Mouse (Mus musculus): ENCODE measurements at regions not wholly inside any gene's neighbourhood (a gene's known extent, or its start where the extent isn't known, plus 50 kb on each side); places are given as distances from the start of the nearest gene placed in this dataset.

- TF ChIP-seq POLR2A (IDR thresholded peaks at IDR 0.05; ENCODE audit: insufficient read depth, low read depth, low read length) (no peak), CTCF (IDR thresholded peaks at IDR 0.05; ENCODE audit: insufficient read depth, low read depth, low read length) (no peak)
These were observed 57.5 kb upstream of the Sntg2 start for GRCm38 (mm10) chr12:30430641-30431040.

Measured in olfactory bulb, adult 2 months (tissue).